Mouse (Mus musculus) megakaryocyte, adult 5-6 weeks (primary cell): Measurements from ENCODE around the gene Xbp1. TPM values are rescaled to one million over a fixed set of nuclear protein-coding genes. Genes with fewer than 3 reads are reported as not detected.

ENCODE experiments used
- ATAC-seq: 2 replicates; pipeline ENCODE4 v1.8.0; 2016; ENCODE audit warnings: mild to moderate bottlenecking, inconsistent platforms; ENCODE audit not compliant: poor library complexity, severe bottlenecking
- total RNA-seq, 2 experiments: library from RNA; stranded (forward) in 1 of 2; stranded (reverse) in 1 of 2; fragments of 153-499, 151-499 nt in 1 of 2; fragments of 221-1000, 200-1000 nt in 1 of 2; gene quantifications; 2 replicates each; pipeline versions ENCODE4 v1.2.3 to v1.2.4; 2015 to 2017

Xbp1 gene
- total RNA-seq, 2 experiments from 2014 or later: 186 to 247 TPM

GRCm38 (mm10) chr11:5565596-5565995 is 45.1 kb downstream of the Xbp1 start:
- ATAC-seq: no peak

GRCm38 (mm10) chr11:5566506-5566905 is 46.0 kb downstream of the Xbp1 start:
- no peak for ATAC-seq

GRCm38 (mm10) chr11:5567654-5568053 is 47.2 kb downstream of the Xbp1 start:
- no peak for ATAC-seq

- ATAC-seq: 0 out of 2 replicates have a peak, but pooled peaks have one; percentile 35
Observed at GRCm38 (mm10) chr11:5568082-5568481, 47.6 kb downstream of the Xbp1 start.

DNA sequence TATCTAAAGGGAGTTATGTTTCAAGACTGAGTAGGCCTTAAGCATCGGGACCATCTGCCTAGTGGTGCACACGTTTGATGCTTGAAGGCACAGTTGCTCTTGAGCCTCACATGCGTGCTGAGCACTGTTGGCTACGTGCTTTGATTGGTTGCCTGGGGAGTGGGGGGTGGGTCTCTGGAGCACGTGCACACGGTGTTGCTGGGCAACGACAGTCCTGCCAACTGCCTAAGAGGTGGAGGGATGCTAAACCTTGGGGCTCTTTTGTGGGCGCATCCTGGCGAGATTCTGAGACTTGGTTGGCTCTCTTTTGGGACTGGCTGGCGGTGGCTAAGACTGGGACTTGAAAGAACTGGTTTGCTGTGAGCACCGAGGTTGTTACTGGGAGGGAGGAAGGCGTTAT is 49.0 kb downstream of the Xbp1 start, which contains the start of gene Ankrd36:
Ankrd36 (plus strand) TSS at position 211 of the 400 bp plus-strand sequence.
- ATAC-seq: no peak

- no peak for ATAC-seq
Observed at GRCm38 (mm10) chr11:5571856-5572255, 51.4 kb downstream of the Xbp1 start.

GRCm38 (mm10) chr11:5573821-5574220 is 53.4 kb downstream of the Xbp1 start:
- ATAC-seq: no peak

DNA sequence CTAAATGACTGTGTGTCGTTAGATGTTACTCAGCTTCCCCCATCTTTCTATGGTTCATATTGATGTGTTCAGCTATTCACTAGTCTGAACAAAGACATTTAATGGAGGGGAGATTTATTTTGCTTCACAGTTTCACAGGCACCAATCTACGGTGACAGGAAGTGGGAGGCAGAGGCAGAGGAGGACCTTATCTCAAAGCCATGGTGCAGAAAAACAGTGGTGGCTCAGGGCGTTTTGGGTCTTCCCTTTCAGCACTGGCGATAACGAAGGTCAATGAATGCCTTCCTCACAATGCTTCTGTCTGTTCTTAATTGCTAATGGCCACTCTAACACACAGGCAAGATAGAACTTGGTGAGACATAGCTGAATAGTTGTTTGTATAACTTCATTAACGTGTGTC is 54.6 kb downstream of the Xbp1 start:
- no peak for ATAC-seq

Other genes with a start within 250 kb of the Xbp1 start
- gene Znrf3, start 75.8 kb upstream of the Xbp1 start, total RNA-seq (2015): 0.68 and 2.2 TPM in 2 replicates
- 0.57 and 0.70 TPM in 2 replicates for gene Znrf3, start 75.8 kb upstream of the Xbp1 start, total RNA-seq (2017)
- gene Ccdc117, start 21.5 kb downstream of the Xbp1 start, total RNA-seq (2015): 13.1 and 13.5 TPM in 2 replicates
- 21.4 and 25.0 TPM in 2 replicates for gene Ccdc117, start 21.5 kb downstream of the Xbp1 start, total RNA-seq (2017)
- not detected in 2 replicates for gene Ankrd36, start 49.0 kb downstream of the Xbp1 start, total RNA-seq (2015)
- gene Ankrd36, start 49.0 kb downstream of the Xbp1 start, total RNA-seq (2017): not detected in 2 replicates
- 67.4 and 74.1 TPM in 2 replicates for gene Mrps24, start 195.0 kb downstream of the Xbp1 start, total RNA-seq (2015)
- 30.7 and 41.2 TPM in 2 replicates for gene Mrps24, start 195.0 kb downstream of the Xbp1 start, total RNA-seq (2017)
- gene Urgcp, start 241.7 kb downstream of the Xbp1 start, total RNA-seq (2015): 4.1 and 4.5 TPM in 2 replicates
- 7.5 and 8.7 TPM in 2 replicates for gene Urgcp, start 241.7 kb downstream of the Xbp1 start, total RNA-seq (2017)